Mouse (Mus musculus) right cerebral cortex, postnatal 25 days (tissue): ENCODE measurements around the gene Col4a4.
A peak's percentile ranks its signal among the peaks of the same experiment; 100 is the strongest.

ENCODE experiments used
- DNase-seq: peaks from one replicate; pipeline ENCODE4 v3.0.0; 2022

Col4a4 gene

DNA sequence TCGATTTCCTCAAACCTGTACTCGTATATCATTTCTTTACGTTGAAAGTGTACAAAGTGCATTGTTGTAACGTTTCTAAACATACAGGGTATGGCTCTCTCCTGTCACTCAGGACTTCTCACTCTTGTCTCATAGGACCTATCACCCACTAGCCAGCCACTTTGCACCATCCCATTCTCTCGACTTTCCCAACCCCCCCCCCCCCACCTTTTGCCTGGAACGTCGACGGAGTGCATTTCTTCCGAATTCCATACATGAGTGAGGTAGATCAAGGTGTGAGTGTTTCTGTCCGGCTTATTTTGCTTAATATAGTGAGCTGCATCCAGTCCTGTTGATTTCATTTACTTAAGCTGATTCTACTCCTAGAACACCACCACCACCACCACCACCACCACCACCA, 9.3 kb downstream of the Col4a4 start:
- no peak for DNase-seq

DNA sequence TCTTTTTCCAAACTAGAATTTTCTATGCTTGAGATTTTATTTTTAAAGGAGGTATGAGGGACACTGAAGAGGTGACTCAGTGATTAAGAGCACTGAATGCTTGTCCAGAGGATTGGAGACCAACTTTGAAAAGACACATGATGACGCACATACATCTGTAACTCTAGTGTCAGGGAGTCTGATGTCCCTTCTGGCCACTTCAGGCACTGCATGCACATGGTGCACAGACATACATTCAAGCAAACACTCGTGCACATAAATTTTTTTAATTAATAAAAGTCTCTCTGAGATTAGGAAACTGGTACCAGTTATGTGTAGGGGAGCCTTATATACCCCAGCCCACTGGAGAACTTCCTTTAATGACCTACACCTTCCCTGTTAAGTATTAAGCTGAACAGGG, 10.5 kb downstream of the Col4a4 start:
- DNase-seq: no peak

GRCm38 (mm10) chr1:82575681-82576080, 11.0 kb downstream of the Col4a4 start:
- DNase-seq: no peak

DNA sequence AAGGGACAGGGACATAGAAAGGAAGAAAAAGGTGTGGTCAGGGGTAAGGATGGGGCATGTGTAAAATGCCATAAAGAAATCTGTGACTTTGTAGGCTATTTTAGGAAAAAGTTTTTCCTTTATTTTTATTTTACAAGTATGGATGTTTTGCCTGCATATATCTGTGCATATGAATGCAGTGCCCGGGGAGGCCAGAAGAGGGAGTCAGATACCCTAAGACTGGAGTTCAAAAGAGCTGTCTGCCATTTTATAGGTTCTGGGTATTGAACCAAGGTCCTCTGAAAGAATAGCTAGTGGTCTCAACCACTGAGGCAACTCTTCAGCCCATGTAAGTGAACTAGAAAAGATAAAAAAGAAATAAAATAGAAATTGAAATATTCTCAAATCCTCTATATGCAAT, 14.9 kb downstream of the Col4a4 start:
- no peak for DNase-seq

DNA sequence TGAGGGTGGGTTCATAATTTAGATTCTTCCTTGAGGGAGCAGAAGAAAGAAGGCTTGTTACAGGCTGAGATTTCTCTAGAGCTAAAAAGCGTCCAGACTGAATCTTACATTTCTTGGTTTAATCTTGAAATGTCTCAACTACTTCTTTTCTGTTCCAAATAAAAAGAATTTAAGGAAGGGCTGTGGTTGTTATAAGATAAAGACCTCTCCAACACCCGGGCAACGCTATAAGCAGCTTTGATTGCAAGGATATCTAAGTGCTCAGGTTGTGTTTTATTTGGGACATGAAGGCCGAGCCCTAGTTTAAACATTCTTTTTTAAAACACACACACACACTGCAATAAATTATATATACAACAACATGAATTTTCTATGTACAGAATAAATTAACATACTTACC, 17.2 kb downstream of the Col4a4 start:
- DNase-seq: no peak

DNA sequence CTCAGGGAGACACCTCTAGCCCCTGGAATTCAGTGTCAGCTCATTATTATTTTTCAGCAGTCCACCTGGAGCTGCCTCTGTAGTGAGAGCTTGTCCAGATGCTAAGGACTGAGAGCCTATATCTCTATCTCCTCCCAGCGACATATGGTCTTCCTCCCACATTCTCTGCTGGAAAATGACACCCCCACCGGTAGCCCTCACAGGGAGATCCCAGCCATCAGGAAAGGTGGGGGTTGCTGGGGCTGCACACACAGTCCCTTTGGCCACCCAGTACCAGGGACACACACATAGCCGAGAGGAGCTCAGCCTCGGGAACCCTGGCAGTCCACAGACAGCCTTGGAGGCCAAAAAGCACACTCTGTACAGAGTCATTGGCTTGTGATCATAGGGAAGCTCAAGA, 26.4 kb downstream of the Col4a4 start:
- DNase-seq: peak; percentile 10

DNA sequence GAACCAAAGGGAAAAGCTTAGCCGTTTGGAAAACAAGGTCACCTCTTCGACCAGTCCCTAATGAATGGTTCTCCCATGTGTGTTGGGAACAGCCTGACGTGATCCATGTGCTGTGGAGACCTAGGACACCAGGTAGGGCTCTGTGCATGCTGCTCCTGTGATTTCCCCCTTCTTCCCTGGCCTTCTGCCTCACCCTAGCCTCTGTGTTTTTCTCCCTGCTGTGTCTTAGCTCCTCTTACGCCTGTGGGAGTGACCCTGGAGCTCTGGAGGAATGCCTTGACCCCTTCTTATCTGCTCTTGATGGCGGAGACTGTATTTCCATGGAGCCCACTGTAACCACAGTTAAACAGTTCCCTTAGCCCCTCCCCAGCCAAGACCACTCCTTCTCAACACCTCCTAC, 31.8 kb downstream of the Col4a4 start:
- DNase-seq: no peak

GRCm38 (mm10) chr1:82554443-82554850, 32.2 kb downstream of the Col4a4 start:
- DNase-seq: no peak

DNA sequence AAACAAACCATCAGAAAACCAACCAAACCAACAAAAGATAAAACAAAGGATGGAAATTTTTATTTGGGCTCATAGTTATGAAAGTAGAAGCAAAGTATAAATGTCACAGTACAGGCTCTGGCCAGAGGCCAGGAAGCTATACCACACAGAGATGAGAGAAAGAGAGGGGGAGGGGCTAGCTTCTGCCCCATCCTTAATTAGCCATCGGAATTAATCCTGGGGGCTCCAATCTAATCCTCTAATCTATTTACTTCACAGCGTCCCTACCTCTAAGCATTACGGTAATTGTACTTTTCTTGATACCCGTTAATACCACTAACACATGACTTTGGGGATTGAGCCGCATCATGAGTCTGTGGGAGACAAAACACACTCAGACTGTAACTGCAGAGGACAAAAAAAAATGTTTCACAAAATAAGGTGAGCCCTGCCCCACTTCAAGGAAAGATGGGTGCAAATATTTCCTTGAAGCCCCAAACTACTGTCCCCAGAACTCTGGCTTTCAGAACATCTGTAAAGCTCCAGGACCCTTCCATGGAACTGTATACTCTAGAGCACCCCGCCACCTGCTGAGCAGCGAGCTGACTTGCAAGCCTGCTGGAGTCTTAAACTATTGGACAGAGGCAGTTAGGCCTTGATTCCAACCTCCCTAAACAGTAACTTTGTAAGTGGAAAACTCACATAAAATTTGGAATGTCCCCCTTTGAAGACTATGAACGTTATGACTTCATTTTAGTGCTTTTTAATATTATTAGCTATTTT, 41.3 kb downstream of the Col4a4 start:
- DNase-seq: no peak

- DNase-seq: no peak
These were observed 42.0 kb downstream of the Col4a4 start for GRCm38 (mm10) chr1:82544419-82545185.

DNA sequence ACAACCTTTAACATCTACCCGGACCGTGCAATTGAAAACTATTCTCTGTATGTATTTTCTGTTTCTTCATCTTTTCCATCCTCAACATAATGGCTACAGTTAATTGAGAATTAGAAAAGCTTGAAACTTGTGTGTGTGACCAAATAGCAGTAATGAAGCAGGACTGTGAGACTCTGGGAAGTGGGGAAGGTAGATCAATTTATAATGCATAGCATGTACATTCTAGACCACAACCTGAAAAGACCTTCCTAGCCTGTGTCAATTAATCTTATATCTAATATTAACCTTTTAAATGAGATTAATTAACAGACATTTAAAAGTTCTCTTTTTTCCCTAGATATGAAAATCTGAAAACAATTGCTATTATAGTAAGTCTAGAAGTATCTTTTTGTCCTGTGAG, 42.7 kb downstream of the Col4a4 start:
- no peak for DNase-seq

DNA sequence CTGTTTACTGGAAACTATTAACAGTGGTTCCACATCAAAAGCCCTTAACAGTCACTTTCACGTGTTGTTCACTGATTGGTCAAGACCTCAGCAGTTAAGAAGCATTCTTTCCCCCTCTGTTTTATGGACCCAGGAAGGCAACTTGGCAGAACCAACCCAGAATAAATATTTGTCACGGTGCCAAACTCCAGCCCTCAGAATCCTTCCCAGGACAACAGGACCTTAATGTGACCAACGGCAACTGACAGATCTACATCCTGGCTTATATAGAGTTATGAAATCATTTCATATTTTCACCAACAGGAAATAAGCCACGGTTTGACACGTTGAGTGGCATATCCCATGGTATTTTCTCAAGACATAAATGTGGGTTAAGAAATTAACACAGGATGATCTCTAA, 46.6 kb downstream of the Col4a4 start:
- DNase-seq: no peak

GRCm38 (mm10) chr1:82537848-82538247, 48.8 kb downstream of the Col4a4 start:
- DNase-seq: no peak

DNA sequence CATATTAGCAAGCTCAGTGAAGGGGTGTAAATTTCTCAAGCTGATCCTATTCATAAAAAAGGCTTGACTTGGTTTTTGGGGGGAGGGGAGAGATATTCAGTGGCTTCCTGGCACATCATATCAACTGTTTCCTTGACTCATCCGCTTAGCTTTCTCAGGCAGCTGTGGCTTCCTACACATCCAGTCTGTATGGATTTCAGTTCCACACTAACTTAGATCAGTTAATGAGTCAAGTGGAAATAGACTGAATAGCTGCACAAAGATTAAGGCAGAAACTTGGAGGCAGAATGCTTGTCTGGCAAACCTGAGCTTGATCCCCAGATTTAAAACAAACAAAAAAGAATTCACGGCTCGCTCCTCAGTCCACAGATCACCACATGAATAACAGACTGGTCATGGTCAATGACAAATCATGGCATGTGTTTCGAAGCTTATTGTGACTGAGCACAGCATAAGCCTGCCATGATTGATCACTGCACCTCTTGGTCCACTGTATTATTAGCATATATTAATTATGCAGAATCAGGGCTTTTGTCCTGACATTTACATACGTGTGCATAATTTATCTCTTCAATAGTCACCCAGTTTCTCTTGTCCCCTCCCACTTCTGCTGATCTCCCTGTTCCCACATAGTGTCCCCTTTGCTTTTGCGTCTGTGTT, 50.0 kb downstream of the Col4a4 start:
- DNase-seq: no peak

DNA sequence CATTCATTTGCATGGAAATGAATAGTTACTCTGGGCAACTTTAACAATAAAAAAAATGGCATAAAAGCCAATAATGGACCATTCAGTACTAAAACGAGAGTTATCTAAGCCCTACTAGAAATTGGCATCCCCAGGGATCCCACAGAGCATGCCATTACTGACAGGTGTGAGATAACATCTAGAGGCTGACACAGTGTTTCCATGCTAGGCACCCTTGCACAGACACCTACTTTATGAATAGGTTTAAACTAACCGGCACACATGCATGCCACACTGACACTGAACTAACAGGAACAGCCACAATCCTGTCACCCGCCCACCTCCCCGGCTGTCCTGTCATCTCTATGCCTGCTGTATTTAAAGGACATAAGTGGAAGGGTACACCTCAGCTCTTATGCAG, 58.7 kb downstream of the Col4a4 start:
- no peak for DNase-seq

DNA sequence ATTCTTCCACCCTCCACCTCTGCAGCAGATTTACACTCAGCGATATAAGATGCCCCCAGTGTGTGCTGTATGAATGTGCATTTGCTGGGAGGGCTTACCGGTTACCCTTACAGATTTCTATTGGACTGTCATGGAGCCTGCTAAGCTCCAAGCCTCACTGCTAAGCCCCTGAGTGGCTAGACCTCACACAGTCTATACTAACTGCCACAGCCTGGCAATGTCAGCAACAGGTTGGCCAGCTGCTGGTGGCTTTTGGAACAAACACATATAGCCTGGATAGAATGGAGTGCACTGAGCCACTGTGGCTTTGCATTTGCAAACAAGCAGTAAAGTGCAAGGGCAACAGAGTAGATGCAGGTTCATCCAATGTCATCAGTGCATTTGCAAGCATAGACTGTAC, 94.7 kb downstream of the Col4a4 start:
- no peak for DNase-seq

- DNase-seq: no peak
These were observed 100.3 kb downstream of the Col4a4 start for GRCm38 (mm10) chr1:82486371-82486770.

DNA sequence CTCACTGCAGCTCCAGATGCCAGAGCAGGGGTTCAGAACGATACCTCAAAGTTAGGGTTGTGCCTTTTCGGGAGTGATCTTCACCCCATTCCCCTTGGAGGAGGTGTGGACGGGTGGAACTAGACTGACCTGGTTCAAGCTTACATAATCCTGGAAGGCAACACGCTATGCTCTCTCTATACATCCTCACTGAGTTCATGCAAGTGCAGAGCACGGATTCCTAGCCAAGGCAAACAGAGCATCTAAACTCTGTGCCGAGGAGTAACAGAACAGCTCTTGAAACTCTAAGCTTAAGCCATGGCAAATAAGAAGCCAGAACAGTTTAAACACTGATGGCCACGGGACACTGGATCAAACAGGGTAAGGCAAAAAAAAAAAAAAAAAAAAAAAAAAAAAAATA, 104.3 kb downstream of the Col4a4 start:
- no peak for DNase-seq

DNA sequence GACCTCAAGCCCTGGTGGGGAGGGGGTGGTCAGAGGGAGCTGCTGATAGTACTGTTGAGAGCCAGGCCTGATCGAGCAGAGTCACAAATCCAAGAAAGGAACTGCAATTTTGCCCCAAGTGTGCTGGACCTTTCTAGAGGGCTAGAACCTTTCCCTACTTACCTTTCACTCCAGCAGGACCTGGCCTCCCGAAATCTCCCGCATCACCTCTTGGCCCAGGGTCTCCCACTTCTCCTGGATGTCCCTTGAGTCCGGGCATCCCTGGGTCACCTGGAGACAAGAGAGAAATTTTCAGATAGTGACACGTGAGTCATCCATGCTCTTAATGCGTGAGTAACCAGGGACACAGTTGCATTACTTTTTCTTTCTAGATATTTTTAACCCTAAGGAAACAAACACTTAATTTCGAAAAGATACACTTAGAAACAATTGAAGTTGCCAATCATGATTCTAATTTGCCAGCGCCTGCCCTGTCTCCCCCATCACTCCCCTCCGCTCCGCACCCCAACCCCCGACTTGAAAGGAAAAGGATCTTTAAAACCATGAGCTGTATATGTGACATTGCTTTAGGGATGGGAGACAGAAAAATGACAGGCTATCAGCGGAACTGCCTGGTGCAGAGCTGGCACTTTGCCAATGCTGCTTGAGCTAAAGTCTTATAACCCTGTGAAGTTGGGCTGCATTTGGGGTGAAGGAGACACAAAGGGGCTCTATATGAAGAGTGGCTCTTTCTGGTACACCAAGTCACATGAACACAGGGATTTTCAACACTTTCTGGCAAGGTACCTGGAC, 106.8 kb downstream of the Col4a4 start:
- no peak for DNase-seq

- no peak for DNase-seq
These were observed 109.9 kb downstream of the Col4a4 start for GRCm38 (mm10) chr1:82476746-82477145.

- DNase-seq: peak; percentile 22
These were observed 110.4 kb downstream of the Col4a4 start for GRCm38 (mm10) chr1:82476256-82476655.

DNA sequence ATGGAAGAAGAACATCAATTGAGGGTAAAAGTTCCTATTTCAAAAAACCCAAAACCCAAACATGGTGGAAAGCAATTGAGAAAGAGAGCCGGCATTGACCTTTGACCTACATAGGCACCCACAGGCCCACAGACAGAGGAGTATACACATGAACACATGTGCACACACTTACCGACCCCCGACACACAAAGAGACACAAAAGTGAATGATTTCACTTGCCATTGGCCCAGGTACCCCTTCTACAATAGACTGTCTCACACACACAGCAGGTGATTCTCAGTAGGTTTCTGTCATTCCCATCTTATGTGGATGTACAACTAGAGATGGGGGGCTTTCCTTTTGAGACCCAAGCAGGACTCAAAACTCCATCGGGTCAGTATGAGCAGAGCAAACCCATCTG, 110.8 kb downstream of the Col4a4 start:
- DNase-seq: no peak

- no peak for DNase-seq
These were observed 111.4 kb downstream of the Col4a4 start for GRCm38 (mm10) chr1:82475254-82475653.
